Mouse (Mus musculus) heart, embryonic 10.5 days (tissue): Measurements from ENCODE around the gene Gpr152. TPM values are rescaled to one million over a fixed set of nuclear protein-coding genes. Genes with fewer than 3 reads are reported as not detected.
A peak's percentile ranks its signal among the peaks of the same experiment; 100 is the strongest.

Experiments used
- DNase-seq: peaks from one replicate; pipeline ENCODE4 v3.0.0-alpha.2; 2017; ENCODE audit warnings: low spot score
- H3K27ac ChIP-seq: fragments of 300-500 bp; sonication (generic); 2 replicates; pipeline ENCODE4 v1.5.1; 2016; ENCODE audit warnings: mild to moderate bottlenecking
- H3K27me3 ChIP-seq: fragments of 300-500 bp; sonication (generic); 2 replicates; pipeline ENCODE4 v1.6.1; 2016; ENCODE audit warnings: mild to moderate bottlenecking; ENCODE audit not compliant: poor library complexity, insufficient read depth, severe bottlenecking
- H3K36me3 ChIP-seq: fragments of 300-500 bp; sonication (generic); 2 replicates; pipeline ENCODE4 v1.6.1; 2016; ENCODE audit warnings: mild to moderate bottlenecking, moderate library complexity
- H3K4me1 ChIP-seq: fragments of 300-500 bp; sonication (generic); 2 replicates; pipeline ENCODE4 v1.6.1; 2016; ENCODE audit warnings: mild to moderate bottlenecking
- H3K4me3 ChIP-seq: fragments of 300-500 bp; sonication (generic); 2 replicates; pipeline ENCODE4 v1.5.1; 2016; ENCODE audit warnings: mild to moderate bottlenecking, moderate library complexity
- H3K9me3 ChIP-seq: fragments of 300-500 bp; sonication (generic); 2 replicates; pipeline ENCODE4 v1.6.1; 2016; ENCODE audit warnings: mild to moderate bottlenecking, moderate library complexity
- WGBS: fragments of 180-500 bp; shearing (Covaris S2); methylation state at CpG from one replicate; pipeline ENCODE4 v1.1.7; 2016; 5-methylcytosine and 5-hydroxymethylcytosine counted together
- polyA plus RNA-seq: library from polyadenylated mRNA; unstranded; fragments of >200 nt; fragmentation: Nextera tagmentation; extraction: Ambion mirVana; gene quantifications from 2 replicates; pipeline ENCODE4 v1.2.1, GENCODE M21; 2016

Gene Gpr152
- polyA plus RNA-seq, 1 experiment from 2014 or later, result not detected

DNA sequence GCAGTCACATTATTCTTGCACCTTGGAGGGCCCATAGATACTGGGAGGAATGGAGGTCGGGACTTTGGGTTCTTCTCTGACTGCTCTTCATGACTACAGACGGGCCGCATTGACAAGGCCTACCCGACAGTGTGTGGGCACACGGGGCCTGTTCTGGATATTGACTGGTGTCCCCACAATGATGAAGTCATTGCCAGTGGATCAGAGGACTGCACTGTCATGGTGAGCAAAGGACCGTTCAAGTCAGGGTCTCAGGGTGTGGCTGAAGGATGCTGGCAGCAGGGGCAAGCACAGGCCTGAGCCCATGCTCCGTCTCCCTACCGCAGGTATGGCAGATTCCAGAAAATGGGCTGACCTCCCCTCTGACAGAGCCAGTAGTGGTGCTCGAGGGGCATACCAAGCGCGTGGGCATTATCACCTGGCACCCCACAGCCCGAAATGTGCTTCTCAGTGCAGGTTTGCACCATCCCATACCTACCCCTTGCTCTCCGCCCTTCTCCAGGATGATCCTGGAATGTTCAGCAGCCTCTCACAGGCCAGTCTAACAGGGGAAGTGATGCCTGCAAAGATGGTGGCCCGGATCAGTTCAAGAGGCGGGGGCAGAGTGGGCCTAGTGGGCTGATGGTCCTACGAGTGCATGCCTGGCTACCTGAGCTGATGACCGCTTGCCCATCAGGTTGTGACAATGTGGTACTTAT lies 10.3 kb downstream of the Gpr152 start:
- 92% methylated on average over 17 of the region's 17 CpGs for WGBS
- DNase-seq, result no peak
- Histone ChIP-seq H3K27ac (0 out of 2 replicates have a peak overlapping the region, but pooled peaks have one; percentile 91), H3K27me3 (no peaks in the 10 kb centered on the region), H3K36me3 (peaks cover 41% of the 10 kb centered on the region), H3K9me3 (no peaks in the 10 kb centered on the region), H3K4me3 (peak overlapping the region; percentile 84; the same call in 1 of the 2 replicates), H3K4me1 (peaks cover 59% of the 10 kb centered on the region)

DNA sequence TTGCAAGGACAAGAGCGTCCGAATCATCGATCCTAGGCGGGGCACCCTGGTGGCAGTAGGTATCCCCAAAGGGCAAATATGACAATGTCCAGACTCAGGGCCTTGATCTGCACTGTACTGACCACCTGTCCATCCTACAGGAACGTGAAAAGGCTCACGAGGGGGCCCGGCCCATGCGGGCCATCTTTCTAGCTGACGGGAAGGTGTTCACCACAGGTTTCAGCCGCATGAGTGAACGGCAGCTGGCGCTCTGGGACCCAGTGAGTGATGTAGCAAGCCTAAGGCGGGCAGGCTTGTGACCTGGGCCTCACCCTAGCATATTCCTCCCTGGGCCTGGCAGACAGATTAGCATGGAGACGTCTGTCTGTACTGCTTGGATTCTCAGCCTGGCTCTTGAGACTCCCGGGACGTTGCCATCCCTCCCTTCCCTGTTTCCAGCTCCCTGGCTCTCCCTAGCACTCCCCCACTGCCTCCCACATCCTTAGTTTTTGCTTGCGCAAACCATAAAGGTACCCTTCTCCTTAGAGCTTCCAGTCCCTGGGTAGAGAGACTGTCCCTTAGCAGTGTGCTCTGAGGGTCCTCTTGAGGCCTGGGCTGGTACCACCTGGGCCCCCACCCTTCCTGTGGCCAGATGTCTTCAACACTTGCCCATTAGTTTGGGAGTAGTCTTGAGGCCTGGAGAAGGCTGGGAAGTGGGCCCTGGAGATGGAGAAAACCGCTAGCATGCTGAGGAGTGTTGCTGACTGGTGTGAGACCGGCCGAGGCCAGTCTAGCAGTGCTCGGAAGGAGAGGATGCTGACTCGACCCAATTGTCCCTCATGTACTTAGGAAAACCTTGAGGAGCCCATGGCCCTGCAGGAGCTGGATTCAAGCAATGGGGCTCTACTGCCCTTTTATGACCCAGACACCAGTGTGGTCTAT lies 11.2 kb downstream of the Gpr152 start:
- H3K9me3 ChIP-seq, result no peaks in the 10 kb centered on the region
- no peak overlapping the region for H3K27ac ChIP-seq
- no peak for DNase-seq
- 85% methylated on average over 22 of the region's 22 CpGs for WGBS
- peaks cover 45% of the 10 kb centered on the region for H3K36me3 ChIP-seq
- peaks cover 63% of the 10 kb centered on the region for H3K4me1 ChIP-seq
- H3K27me3 ChIP-seq, result no peaks in the 10 kb centered on the region
- H3K4me3 ChIP-seq, result no peak overlapping the region

DNA sequence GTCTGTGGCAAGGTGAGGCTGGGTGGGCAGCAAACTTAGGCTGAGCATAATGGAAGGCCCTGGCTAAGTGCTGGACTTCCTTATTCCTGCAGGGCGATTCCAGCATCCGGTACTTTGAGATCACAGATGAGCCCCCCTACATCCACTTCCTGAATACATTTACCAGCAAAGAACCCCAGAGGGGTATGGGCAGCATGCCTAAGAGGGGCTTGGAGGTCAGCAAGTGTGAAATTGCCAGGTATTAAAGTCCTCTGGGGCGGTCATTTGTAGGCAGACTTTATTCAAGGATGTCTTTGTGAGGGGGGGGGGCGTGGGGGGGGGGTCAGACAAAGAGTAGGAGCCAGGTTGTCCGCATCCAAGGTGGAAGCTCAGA lies 11.9 kb downstream of the Gpr152 start:
- no peaks in the 10 kb centered on the region for H3K9me3 ChIP-seq
- peaks cover 69% of the 10 kb centered on the region for H3K4me1 ChIP-seq
- peak overlapping the region; percentile 42 for H3K27ac ChIP-seq
- 83% methylated on average over 5 of the region's 5 CpGs for WGBS
- no peak overlapping the region for H3K4me3 ChIP-seq
- no peak for DNase-seq
- H3K36me3 ChIP-seq, result peaks cover 52% of the 10 kb centered on the region
- H3K27me3 ChIP-seq, result no peaks in the 10 kb centered on the region

DNA sequence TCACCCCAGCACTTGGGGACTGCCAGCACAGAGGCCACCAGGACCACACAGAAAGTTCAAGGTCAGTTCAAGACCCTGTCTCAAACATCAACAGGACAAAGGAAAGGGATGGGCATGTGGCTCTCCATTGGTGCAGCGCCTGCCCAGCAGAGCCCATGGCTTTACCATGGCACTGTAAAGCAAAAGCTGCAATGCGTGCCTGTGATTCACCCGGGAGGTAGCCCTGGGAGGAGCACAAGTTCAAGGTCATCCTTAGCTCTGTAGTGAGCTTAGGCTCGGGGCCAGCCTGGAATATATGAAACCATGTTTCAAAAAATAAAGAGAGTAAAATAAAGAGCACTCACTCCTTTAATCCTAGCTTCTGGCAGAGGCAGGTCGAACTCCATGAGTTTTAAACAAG lies 12.3 kb downstream of the Gpr152 start:
- Histone ChIP-seq H3K9me3 (no peaks in the 10 kb centered on the region), H3K27me3 (no peaks in the 10 kb centered on the region), H3K4me3 (no peak overlapping the region), H3K36me3 (peaks cover 56% of the 10 kb centered on the region), H3K27ac (peak overlapping the region; percentile 42), H3K4me1 (peaks cover 70% of the 10 kb centered on the region)
- no peak for DNase-seq
- WGBS, result 89% methylated on average over 5 of the region's 5 CpGs

DNA sequence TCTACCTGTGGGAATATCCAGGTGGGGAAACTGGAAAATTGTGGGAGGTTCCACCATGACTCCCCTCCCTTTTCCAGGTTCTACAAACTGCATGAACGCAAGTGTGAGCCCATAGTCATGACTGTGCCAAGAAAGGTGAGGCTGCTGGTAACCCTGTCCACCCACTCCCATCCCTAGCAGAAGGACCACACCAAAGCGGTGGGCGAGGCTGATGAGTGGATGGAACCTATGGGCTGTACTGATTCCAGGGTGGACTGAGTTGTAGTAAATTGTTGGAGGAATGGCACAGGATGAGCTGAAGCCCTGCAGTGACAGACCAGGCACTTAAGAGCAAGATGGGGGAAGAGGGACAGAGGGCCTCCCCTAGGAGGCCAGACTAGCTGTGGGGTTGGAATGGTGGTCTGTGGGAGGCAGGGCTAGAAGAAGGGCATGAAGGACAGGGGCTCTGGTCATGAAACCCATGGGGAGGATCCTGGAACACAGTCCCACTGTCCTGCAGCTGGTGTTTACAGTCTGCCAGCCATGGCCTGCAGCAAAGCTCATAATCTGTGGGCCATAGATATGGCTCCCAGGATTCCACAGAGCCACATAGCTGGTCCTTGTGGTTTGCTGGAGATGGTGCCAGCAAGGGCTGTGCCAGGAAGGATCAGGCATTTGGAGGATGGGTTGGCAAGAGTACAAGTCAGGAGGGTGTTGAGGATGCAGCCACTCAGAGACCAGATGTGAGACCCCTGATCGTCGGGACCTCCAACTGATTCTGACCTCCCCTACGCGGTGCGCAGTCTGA lies 13.1 kb downstream of the Gpr152 start:
- no peak overlapping the region for H3K27ac ChIP-seq
- 0 out of 2 replicates have a peak overlapping the region, but pooled peaks have one; percentile 10 for H3K4me3 ChIP-seq
- H3K4me1 ChIP-seq, result peaks cover 70% of the 10 kb centered on the region

DNA sequence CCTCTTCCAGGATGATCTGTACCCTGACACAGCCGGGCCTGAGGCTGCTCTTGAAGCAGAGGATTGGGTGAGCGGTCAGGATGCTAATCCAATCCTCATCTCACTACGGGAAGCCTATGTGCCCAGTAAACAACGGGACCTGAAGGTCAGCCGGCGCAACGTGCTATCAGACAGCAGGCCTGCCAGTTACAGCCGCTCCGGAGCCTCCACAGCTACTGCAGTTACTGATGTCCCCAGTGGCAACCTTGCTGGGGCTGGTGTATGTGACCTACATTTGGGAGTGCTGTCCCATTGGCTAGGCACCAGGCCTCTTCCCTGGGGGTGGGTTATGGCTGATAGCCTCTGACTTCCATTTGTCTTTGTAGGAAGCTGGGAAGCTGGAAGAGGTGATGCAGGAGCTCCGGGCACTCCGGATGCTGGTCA lies 13.7 kb downstream of the Gpr152 start, which contains the start of gene Ptprcap:
TSS of gene Ptprcap (plus strand) at position 373 of the 423 bp plus-strand sequence.
- DNase-seq, result no peak
- WGBS, result 68% methylated on average over 11 of the region's 11 CpGs
- H3K27ac ChIP-seq, result peak within 1 kb of the TSS; percentile 14; the same call in 1 of the 2 replicates
- H3K4me3 ChIP-seq, result 0 out of 2 replicates have a peak within 1 kb of the TSS, but pooled peaks have one; percentile 10
- peaks cover 64% of the 10 kb centered on the region for H3K4me1 ChIP-seq
- peaks cover 69% of the 10 kb centered on the region for H3K36me3 ChIP-seq
- H3K27me3 ChIP-seq, result no peaks in the 10 kb centered on the region
- H3K9me3 ChIP-seq, result no peaks in the 10 kb centered on the region

More for the DNA sequence above, 13.1 kb downstream of the Gpr152 start:
- Histone ChIP-seq H3K36me3 (peaks cover 63% of the 10 kb centered on the region), H3K27me3 (no peaks in the 10 kb centered on the region), H3K9me3 (no peaks in the 10 kb centered on the region)
- DNase-seq, result no peak
- 86% methylated on average over 8 of the region's 8 CpGs for WGBS

DNA sequence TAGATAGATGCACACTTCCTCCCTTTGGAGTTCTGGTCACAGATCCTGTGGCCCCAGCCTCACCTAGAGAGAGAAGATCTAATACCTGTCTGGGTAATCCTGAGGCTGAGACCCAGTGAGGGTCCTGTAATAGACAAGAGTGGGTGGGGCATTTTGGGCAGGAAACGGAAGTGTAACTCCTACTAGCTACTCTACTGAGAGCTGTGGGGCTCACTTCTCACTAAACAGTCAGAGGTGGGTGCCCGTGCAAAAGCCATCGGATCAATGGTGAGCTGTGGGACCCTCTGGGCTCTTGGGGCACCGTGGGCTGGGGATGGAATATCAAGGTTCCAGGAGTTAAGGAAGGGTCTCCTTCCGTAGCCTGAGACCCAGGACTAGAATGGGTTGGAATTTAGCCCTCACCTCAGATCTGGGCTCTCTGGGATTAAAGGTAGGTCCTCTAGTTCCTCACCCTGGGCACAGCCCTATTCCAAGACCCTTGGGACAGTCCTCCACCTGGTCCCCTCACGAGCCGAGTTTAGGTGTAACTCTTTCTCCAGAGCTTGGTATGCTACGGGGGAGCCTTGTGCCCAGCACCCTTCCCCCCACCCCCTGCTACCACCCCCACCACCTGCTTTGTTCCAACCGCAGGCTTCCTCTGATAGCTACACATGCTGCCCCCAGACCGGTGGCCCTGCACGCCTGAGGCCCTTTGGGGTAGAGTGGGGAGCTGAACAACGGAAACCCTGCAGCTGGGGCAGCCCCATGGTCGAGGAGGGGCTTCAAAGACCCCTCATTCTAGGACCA lies 15.0 kb downstream of the Gpr152 start:
- 72% methylated on average over 13 of the region's 13 CpGs for WGBS
- Histone ChIP-seq H3K4me3 (peak overlapping the region; percentile 9; the same call in 1 of the 2 replicates), H3K9me3 (no peaks in the 10 kb centered on the region), H3K27ac (peak overlapping the region; percentile 7; the same call in 1 of the 2 replicates), H3K36me3 (peaks cover 83% of the 10 kb centered on the region), H3K27me3 (no peaks in the 10 kb centered on the region), H3K4me1 (peaks cover 54% of the 10 kb centered on the region)
- no peak for DNase-seq

DNA sequence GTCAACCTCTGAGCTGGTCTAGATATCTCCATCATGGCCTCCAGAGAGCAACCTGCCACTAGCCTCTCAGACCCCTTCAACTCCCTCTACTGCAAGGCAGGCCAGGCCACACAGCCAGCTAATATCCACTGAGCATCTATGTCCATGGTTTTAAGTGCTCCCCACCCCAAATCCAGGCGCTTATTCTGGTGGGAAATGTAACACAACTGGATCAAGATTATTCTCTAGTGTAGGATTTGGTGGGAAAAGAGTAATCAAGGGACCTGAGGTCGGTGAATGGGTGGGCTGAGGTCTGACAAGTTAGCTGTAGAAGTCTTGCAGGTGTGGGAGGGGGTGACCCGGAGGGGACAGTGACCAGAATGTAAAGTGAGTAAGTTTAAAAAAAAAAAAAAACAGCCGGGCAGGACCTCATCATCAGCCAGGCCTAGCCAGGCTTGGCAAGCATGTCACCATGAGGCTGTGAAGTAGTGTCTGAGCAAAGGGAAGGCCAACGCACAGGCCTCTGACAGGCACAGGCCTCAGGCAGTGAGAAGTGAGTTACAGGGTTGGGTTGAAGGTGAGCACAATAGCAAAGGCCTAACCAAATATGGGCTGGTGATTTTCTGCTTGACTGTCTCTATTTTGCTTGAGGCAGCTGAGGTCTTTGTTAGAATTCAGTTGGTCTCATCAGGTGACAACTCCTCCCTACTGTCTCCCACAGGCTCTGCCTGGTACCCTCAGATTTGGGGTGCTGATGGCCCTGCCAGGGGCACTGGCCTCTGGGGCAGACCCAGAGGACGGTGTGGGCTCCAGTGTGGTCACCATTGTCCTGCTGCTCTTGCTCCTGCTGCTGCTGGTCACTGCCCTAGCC lies 15.9 kb downstream of the Gpr152 start:
- Histone ChIP-seq H3K36me3 (peaks cover 80% of the 10 kb centered on the region), H3K4me3 (peak overlapping the region; percentile 8; the same call in 1 of the 2 replicates), H3K9me3 (no peaks in the 10 kb centered on the region), H3K27ac (peak overlapping the region; percentile 47), H3K27me3 (no peaks in the 10 kb centered on the region), H3K4me1 (peaks cover 48% of the 10 kb centered on the region)
- WGBS, result 81% methylated on average over 6 of the region's 6 CpGs
- no peak for DNase-seq

DNA sequence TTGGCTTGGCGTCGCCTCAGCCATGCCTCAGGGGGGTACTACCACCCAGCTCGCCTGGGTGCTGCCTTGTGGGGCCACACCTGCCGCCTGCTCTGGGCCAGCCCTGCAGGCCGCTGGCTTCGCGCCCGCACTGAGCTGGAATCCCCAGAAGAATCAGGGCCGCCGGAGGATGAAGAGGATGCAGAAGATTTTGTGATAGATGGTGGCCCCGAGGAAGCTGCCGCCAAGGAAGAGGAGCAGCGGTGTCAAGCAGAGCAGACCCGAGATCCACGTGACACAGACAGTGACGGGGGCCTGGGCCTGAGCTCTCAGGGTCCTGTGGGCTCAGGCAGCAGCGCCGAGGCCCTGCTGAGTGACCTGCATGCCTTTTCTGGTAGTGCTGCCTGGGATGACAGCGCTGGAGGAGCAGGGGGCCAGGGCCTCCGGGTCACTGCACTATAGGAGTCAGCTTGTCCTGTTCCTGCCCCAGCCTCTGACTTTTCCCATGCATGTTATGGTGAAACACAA lies 16.5 kb downstream of the Gpr152 start:
- no peaks in the 10 kb centered on the region for H3K27me3 ChIP-seq
- 0 out of 2 replicates have a peak overlapping the region, but pooled peaks have one; percentile 8 for H3K4me3 ChIP-seq
- 70% methylated on average over 20 of the region's 20 CpGs for WGBS
- no peak for DNase-seq
- peaks cover 44% of the 10 kb centered on the region for H3K4me1 ChIP-seq
- peak overlapping the region; percentile 47 for H3K27ac ChIP-seq
- peaks cover 80% of the 10 kb centered on the region for H3K36me3 ChIP-seq
- no peaks in the 10 kb centered on the region for H3K9me3 ChIP-seq

DNA sequence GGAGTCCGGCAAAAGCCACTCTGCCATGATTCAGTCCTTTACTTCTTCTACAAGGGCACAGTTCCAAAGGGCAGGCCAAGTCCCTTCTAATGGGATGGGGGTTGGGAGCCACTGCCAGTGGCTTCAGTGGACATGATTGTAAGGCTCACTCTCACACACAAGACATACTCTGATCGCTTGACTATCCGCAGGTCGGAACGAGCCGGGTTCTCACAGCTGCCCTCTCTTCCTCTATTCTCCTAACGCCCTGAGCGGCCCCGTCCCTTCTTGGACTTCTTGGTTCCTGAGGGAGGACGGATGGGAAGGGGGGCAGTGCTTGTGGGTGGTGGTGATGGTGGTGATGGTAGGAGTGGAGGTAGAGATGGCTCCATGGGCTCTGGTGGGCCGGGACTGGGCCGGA lies 17.2 kb downstream of the Gpr152 start:
- Histone ChIP-seq H3K36me3 (peaks cover 79% of the 10 kb centered on the region), H3K27me3 (no peaks in the 10 kb centered on the region), H3K4me3 (no peak overlapping the region), H3K9me3 (no peaks in the 10 kb centered on the region), H3K4me1 (peaks cover 38% of the 10 kb centered on the region), H3K27ac (no peak overlapping the region)
- WGBS, result 90% methylated on average over 12 of the region's 12 CpGs
- DNase-seq, result no peak

DNA sequence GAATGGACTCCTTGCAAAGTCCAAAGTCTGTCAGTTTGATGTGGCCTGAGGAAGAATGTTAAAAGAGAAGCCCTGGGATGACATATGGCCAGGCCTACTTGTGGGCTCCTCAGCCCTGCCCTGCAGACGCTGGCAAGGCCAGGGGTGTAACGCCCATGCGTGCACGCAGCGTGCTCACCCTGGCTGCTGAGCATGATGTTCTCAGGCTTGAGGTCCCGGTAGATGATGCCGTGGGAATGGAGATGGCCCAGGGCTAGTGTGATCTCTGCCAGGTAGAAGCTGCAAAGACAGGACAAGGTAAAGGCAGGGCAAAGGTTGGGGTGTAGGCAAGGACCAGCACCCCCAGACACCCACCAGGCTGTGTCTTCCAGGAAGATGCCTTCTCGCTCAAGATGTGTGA lies 19.5 kb downstream of the Gpr152 start:
- H3K4me1 ChIP-seq, result peaks cover 33% of the 10 kb centered on the region
- H3K36me3 ChIP-seq, result peaks cover 61% of the 10 kb centered on the region
- WGBS, result 95% methylated on average over 8 of the region's 8 CpGs

More for the DNA sequence above, 19.5 kb downstream of the Gpr152 start:
- H3K27me3 ChIP-seq, result no peaks in the 10 kb centered on the region
- no peak overlapping the region for H3K4me3 ChIP-seq
- no peak overlapping the region for H3K27ac ChIP-seq
- no peak for DNase-seq
- no peaks in the 10 kb centered on the region for H3K9me3 ChIP-seq
